Mouse (Mus musculus) embryo, embryonic 10 days (tissue): ENCODE results near the gene Wwc2.
A peak's percentile ranks its signal among the peaks of the same experiment; 100 is the strongest.
"Not testable (repeated sequence)": the region's sequence is repeated elsewhere in the genome, so short reads cannot be mapped to it uniquely, and the experiment has no call there.

Experiments used
- DNase-seq: peaks from one replicate; pipeline ENCODE4 v3.0.0-alpha.2; 2015; ENCODE audit warnings: low spot score

Gene Wwc2

GRCm38 (mm10) chr8:47847161-47847560, 143.6 kb downstream of the Wwc2 start:
- DNase-seq, result no peak

- DNase-seq, result peak; percentile 26
These were observed 144.8 kb downstream of the Wwc2 start for GRCm38 (mm10) chr8:47845956-47846355.

DNA sequence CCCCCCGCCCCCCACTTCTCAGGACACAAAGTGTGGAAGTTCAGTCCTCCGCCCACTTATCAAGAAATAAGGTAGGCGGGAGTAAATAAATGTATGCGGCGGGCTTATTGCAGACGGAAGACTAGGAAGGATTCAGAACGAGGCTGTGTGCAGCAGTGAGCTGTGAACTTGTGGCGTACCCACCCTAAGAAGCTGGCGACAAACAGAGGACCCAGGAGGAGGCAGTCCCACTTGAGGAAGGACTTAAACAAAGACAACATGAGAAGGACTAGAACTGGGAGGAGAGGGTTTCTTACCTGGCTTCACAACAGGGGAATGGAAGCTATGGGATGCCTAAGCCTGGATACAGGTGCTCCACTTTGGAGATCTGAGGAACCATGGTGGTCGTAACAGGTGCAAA, 147.1 kb downstream of the Wwc2 start:
- DNase-seq, result no peak

GRCm38 (mm10) chr8:47843063-47843462, 147.7 kb downstream of the Wwc2 start:
- no peak for DNase-seq

- DNase-seq, result no peak
These were observed 156.8 kb downstream of the Wwc2 start for GRCm38 (mm10) chr8:47833944-47834343.

DNA sequence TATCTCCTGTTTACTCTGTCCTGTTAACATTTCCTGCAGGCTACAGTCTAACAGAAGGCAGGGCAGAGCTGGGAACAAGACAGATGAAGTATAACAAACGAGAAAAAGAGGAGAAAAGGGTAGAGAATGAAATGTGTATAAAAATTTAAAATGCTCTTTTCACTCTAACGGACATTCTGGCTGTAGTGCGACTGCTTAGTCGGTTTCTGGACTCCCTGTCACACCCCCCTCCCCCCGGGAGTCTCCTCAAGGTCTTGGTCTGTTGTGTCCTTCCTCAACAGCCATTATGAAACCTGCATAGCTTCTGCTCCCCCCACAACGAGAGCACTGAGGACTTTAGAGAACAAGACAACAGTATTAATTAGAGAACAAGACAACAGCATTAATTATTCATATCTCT, 158.1 kb downstream of the Wwc2 start:
- no peak for DNase-seq

- no peak for DNase-seq
These were observed 163.8 kb downstream of the Wwc2 start for GRCm38 (mm10) chr8:47826911-47827310.

DNA sequence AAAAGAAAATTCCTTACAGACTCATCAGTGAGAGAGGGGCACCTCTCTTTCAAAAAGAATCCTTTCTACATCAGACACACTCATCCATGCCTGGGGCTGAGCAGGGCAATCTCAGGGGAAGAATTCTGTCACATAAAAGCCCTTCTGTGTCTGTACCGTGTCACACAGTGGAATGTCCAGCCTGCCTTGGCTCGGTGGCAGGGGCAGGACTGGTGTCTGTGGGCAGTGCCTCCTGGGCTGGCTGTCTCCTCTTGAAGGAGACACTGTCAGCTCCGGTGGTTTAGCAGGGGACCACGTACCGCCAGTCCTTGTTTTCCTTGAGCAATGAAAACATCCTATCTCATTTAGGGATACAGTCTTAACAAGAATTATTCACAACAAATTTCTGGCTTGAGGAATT, 165.1 kb downstream of the Wwc2 start:
- no peak for DNase-seq

DNA sequence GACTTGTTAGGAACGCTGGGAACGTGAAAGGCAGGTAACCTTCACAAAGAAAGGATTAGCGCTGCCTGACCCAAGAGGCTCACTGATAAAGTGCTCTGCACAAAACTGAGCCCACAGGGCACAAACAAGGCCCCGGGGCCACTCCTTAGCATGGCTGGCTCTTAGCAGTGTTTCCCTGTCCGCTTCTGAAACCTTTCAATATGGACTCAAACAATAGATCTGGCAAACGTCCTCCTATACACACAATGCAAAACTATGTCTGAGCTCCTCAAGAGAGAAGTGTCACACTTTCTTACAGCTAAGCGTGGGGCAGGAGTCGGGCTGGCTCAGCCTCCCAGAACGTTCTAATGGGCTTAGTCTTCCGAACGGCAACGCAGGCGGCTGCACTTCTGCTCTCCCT, 166.5 kb downstream of the Wwc2 start, which contains the start of gene Cldn22:
Cldn22 (plus strand) TSS at position 301 of the 400 bp plus-strand sequence.
- DNase-seq, result no peak

- DNase-seq, result no peak
These were observed 166.9 kb downstream of the Wwc2 start for GRCm38 (mm10) chr8:47823777-47824176.

GRCm38 (mm10) chr8:47822541-47822940, 168.2 kb downstream of the Wwc2 start:
- DNase-seq, result not testable (repeated sequence)

DNA sequence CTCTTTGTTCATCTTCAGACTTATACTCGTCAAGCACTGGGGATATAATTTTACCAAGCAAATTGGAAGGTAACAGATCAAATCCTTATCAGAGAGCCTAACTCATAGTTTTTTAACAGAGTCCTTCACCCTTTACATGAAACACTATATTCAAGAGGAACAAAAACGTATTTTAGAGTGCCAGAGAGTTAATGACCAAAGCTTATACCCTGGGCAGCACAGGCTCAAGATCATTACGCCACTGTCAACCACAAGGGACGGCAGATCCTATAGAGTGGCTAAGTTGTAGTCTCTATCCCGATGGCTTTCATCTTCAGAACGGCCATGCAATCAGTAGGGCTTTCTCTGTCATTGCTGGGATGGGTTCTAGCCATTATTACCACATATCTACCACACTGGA, 168.9 kb downstream of the Wwc2 start, which contains the start of gene Cldn24:
Cldn24 (plus strand) TSS at position 301 of the 400 bp plus-strand sequence.
- no peak for DNase-seq

DNA sequence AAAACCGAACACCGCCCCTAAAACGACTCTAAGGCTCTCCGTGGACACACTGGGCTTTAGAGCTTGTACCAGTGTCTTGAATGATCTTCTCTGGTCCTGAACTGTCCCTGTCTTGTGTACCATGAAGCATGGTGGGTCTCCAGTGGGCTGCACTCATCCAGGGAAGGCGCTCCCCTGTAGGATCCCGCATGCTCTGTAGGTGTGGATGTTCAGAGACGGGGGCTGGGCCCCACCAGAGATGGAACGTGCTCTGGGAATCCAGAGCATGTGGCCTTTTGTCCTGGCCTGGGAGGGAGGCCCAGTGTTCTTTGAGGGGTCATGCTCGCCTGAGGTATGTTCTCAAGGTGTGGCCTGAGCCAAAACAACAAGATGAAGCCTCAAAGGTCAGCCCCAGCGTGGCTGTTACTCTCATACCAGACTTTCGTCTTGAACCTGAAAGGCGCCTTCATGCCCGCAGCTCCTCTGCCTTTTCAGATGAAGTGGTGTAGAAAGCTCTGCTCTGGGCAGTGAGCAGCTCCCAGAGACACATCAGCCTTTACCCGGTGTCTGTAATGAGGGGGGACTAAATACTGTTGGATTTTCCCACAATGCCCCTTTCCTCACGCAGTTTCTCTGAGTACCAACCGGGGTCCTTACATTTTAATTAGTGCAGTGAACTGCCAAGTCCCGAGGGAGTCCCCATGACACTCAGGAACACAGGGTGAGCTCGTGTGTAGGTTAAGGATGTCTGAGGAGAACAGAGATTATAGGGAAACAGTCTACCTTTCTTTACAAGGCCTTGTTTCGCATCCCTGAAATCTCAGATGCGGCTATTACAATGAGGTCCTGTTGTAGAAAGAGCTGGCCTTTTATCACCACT, 169.6 kb downstream of the Wwc2 start:
- no peak for DNase-seq

- no peak for DNase-seq
These were observed 171.7 kb downstream of the Wwc2 start for GRCm38 (mm10) chr8:47819034-47819433.

- no peak for DNase-seq
These were observed 179.5 kb downstream of the Wwc2 start for GRCm38 (mm10) chr8:47811221-47811620.

GRCm38 (mm10) chr8:47810666-47811015, 180.1 kb downstream of the Wwc2 start:
- no peak for DNase-seq

- DNase-seq, result no peak
These were observed 180.6 kb downstream of the Wwc2 start for GRCm38 (mm10) chr8:47809970-47810665.

- DNase-seq, result no peak
These were observed 186.5 kb downstream of the Wwc2 start for GRCm38 (mm10) chr8:47804262-47804661.

- DNase-seq, result no peak
These were observed 188.4 kb downstream of the Wwc2 start for GRCm38 (mm10) chr8:47802349-47802748.

DNA sequence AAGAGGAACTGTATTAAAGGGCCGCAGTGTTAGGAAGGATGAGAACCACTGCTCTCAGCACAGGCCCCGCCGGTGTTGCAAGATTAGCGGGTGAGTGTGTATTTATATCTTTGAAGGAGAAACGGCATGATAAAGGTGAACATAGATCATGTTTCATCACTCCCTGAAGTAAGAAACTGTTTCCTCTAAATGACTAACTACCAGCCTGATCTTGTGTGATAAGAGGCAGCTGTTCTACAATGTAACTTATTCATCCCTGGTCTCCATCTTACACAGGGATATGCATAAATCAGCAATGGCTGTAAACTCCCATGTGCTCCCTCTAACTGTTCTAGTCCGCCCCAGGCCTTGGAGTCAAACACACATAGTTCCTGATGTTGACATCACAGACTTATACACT, 191.3 kb downstream of the Wwc2 start:
- DNase-seq, result no peak

DNA sequence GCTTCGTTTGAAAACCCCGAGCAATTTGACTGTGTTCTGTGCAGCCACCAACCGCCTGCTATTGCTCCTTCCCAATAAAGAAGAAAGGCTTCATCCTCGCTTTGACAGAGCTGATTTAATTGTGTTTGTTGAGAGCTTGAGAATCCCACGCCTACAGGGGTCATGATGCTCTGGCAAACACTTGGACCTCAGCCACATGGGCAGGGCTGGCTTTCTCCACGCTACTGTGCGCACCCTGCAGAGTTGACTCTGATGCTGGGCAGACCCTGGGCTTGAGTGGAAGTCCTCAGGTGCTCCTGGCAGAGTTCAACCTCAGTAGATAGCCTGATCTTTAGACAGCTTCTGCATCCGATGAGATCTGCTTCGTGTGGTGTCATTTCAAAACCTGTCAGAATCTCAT, 198.7 kb downstream of the Wwc2 start:
- DNase-seq, result no peak

- peak; percentile 27 for DNase-seq
These were observed 203.0 kb downstream of the Wwc2 start for GRCm38 (mm10) chr8:47787705-47788104.

DNA sequence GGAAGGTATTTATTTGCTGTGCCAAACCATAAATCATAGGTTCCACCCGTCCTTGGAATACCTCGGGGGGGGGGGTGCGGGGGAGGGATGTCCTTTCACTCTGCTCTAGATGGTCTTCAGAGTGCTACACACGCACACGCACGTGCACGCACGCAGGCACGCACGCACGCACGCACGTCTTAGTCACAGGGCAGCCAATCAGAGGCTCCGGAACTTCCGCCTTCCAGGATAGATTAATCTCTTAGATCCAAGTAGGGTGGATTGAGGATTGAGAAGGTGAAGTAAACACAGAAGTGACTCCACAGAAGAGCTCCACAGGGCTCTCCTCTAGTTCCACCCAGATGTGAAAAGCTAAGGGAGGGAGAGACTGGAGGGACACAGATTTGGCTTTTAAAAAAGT, 204.4 kb downstream of the Wwc2 start:
- no peak for DNase-seq
